Mouse (Mus musculus): ENCODE measurements around the gene Knl1.

DNA sequence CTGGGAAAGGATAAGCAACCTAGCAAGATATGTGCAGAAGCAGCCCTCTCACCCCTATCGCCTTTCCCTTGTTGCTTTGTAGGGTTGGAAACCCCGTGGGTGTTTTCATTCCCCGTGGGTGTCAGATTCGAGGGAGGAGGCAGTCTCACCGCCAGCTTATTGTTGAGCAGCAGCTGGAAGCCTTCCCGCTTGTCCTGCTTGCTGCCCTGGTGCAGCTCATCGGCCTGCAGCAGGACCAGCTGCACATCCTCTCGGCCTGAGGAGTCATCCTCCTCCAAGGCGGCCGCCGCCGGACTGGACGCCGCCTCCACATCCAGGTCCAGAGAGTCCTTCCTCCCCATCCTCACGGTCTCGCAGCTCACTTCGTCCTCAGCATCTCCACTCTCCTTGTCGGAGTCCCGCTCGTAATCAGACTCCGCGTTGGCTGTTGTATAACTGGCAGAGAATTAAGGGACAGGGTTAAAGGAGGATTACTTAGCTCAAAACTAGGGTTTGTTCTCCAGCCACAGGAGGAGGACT, 100.3 kb downstream of the Knl1 start:
- TF ChIP-seq CTCF (IDR thresholded peaks at IDR 0.05; ENCODE audit: low read depth), result no peak
- TF ChIP-seq EP300 (IDR thresholded peaks at IDR 0.05; ENCODE audit: low read depth), result no peak
